Mouse (Mus musculus) stomach, embryonic 14.5 days (tissue): ENCODE measurements around the gene Acoxl. TPM values are rescaled to one million over a fixed set of nuclear protein-coding genes. Genes with fewer than 3 reads are reported as not detected.

Experiments used
- ATAC-seq: fragments of 200-750 bp; cut with Nextera tagmentation; 2 replicates; pipeline ENCODE4 v1.8.0; 2017; ENCODE audit warnings: low read depth, moderate TSS enrichment; ENCODE audit not compliant: insufficient number of reproducible peaks, insufficient read depth, low FRiP score
- H3K27ac ChIP-seq: fragments of 300-500 bp; sonication (generic); 2 replicates; pipeline ENCODE4 v1.5.1; 2014; ENCODE audit warnings: mild to moderate bottlenecking, low read length, moderate library complexity, mixed read lengths
- H3K27me3 ChIP-seq: fragments of 300-500 bp; sonication (generic); 2 replicates; pipeline ENCODE4 v1.6.1; 2014; ENCODE audit warnings: low read length, control low read depth, mixed read lengths; ENCODE audit not compliant: control insufficient read depth, insufficient read depth
- H3K36me3 ChIP-seq: fragments of 300-500 bp; sonication (generic); 2 replicates; pipeline ENCODE4 v1.6.1; 2014; ENCODE audit warnings: mild to moderate bottlenecking, control low read depth, low read length, moderate library complexity, mixed read lengths; ENCODE audit not compliant: control insufficient read depth, insufficient read depth
- H3K4me1 ChIP-seq: fragments of 300-500 bp; sonication (generic); 2 replicates; pipeline ENCODE4 v1.6.1; 2014; ENCODE audit warnings: low read length, control low read depth, mixed read lengths; ENCODE audit not compliant: control insufficient read depth, insufficient read depth
- H3K4me2 ChIP-seq: fragments of 300-500 bp; sonication (generic); replicated peaks from 2 replicates; pipeline ENCODE4 v1.6.1; 2014; ENCODE audit warnings: low read depth, low read length, control low read depth
- H3K4me3 ChIP-seq: fragments of 300-500 bp; sonication (generic); 2 replicates; pipeline ENCODE4 v1.5.1; 2014; ENCODE audit warnings: low read depth, low read length, control low read depth
- H3K9ac ChIP-seq: fragments of 300-500 bp; sonication (generic); replicated peaks from 2 replicates; pipeline ENCODE4 v1.6.1; 2014; ENCODE audit warnings: low read depth, mild to moderate bottlenecking, control low read depth, low read length, moderate library complexity, mixed read lengths
- H3K9me3 ChIP-seq: fragments of 300-500 bp; sonication (generic); 2 replicates; pipeline ENCODE4 v1.6.1; 2016; ENCODE audit warnings: low read depth, low read length, control low read depth; ENCODE audit not compliant: control insufficient read depth
- WGBS: fragments of 180-500 bp; shearing (Covaris S2); extraction: QIAGEN DNeasy Blood & Tissue Kit; methylation state at CpG from one replicate; pipeline ENCODE4 v1.1.7; 2014; 5-methylcytosine and 5-hydroxymethylcytosine counted together
- polyA plus RNA-seq: library from polyadenylated mRNA; unstranded; fragments of >200 nt; fragmentation: Nextera tagmentation; extraction: Ambion mirVana; gene quantifications from 2 replicates; pipeline ENCODE4 v1.2.1, GENCODE M21; 2014

The Acoxl gene
- polyA plus RNA-seq, 1 experiment from 2014 or later = 0.16 TPM

- H3K4me3 ChIP-seq = no peak overlapping the region
- no peaks in the 10 kb centered on the region for H3K36me3 ChIP-seq
- no peak overlapping the region for H3K27ac ChIP-seq
- no peak overlapping the region for H3K4me2 ChIP-seq
- no peak overlapping the region for H3K9ac ChIP-seq
- no peaks in the 10 kb centered on the region for H3K4me1 ChIP-seq
- no peak for ATAC-seq
- 72% methylated on average over 12 of the region's 12 CpGs for WGBS
- no peaks in the 10 kb centered on the region for H3K27me3 ChIP-seq
- no peaks in the 10 kb centered on the region for H3K9me3 ChIP-seq
These were observed 202.5 kb downstream of the Acoxl start for GRCm38 (mm10) chr2:128041066-128041750.

- no peaks in the 10 kb centered on the region for H3K36me3 ChIP-seq
- WGBS = 64% methylated on average over 4 of the region's 4 CpGs
- H3K4me1 ChIP-seq = no peaks in the 10 kb centered on the region
- H3K4me2 ChIP-seq = no peak overlapping the region
- H3K9ac ChIP-seq = no peak overlapping the region
- no peaks in the 10 kb centered on the region for H3K9me3 ChIP-seq
- no peak overlapping the region for H3K27ac ChIP-seq
- no peaks in the 10 kb centered on the region for H3K27me3 ChIP-seq
- no peak overlapping the region for H3K4me3 ChIP-seq
- ATAC-seq = no peak
These were observed 207.8 kb downstream of the Acoxl start for GRCm38 (mm10) chr2:128046454-128046853.

- Histone ChIP-seq H3K4me2 (no peak overlapping the region), H3K27me3 (no peaks in the 10 kb centered on the region), H3K9ac (no peak overlapping the region), H3K4me3 (no peak overlapping the region), H3K27ac (no peak overlapping the region), H3K9me3 (no peaks in the 10 kb centered on the region), H3K4me1 (no peaks in the 10 kb centered on the region), H3K36me3 (no peaks in the 10 kb centered on the region)
- ATAC-seq = no peak
- WGBS = 78% methylated on average over 4 of the region's 4 CpGs
These were observed 216.2 kb downstream of the Acoxl start for GRCm38 (mm10) chr2:128054905-128055304.

GRCm38 (mm10) chr2:128057872-128058271 lies 219.2 kb downstream of the Acoxl start:
- no peaks in the 10 kb centered on the region for H3K36me3 ChIP-seq
- H3K27ac ChIP-seq = no peak overlapping the region
- 94% methylated on average over 5 of the region's 5 CpGs for WGBS
- H3K27me3 ChIP-seq = no peaks in the 10 kb centered on the region
- H3K4me1 ChIP-seq = no peaks in the 10 kb centered on the region
- H3K4me3 ChIP-seq = no peak overlapping the region
- no peak for ATAC-seq
- no peak overlapping the region for H3K9ac ChIP-seq
- H3K4me2 ChIP-seq = no peak overlapping the region
- H3K9me3 ChIP-seq = no peaks in the 10 kb centered on the region

GRCm38 (mm10) chr2:128058627-128059026 lies 220.0 kb downstream of the Acoxl start:
- H3K4me2 ChIP-seq = no peak overlapping the region
- H3K4me3 ChIP-seq = no peak overlapping the region
- 71% methylated on average over 1 of the region's 1 CpGs for WGBS
- H3K36me3 ChIP-seq = no peaks in the 10 kb centered on the region
- H3K4me1 ChIP-seq = no peaks in the 10 kb centered on the region
- no peak overlapping the region for H3K9ac ChIP-seq
- no peak for ATAC-seq
- H3K9me3 ChIP-seq = no peaks in the 10 kb centered on the region
- no peak overlapping the region for H3K27ac ChIP-seq
- H3K27me3 ChIP-seq = no peaks in the 10 kb centered on the region

GRCm38 (mm10) chr2:128060213-128060612 lies 221.5 kb downstream of the Acoxl start:
- H3K4me1 ChIP-seq = no peaks in the 10 kb centered on the region
- no peaks in the 10 kb centered on the region for H3K27me3 ChIP-seq
- no peak overlapping the region for H3K27ac ChIP-seq
- ATAC-seq = no peak
- H3K36me3 ChIP-seq = no peaks in the 10 kb centered on the region
- no peak overlapping the region for H3K4me3 ChIP-seq
- no peak overlapping the region for H3K4me2 ChIP-seq
- H3K9me3 ChIP-seq = no peaks in the 10 kb centered on the region
- H3K9ac ChIP-seq = no peak overlapping the region
- 61% methylated on average over 6 of the region's 6 CpGs for WGBS

- Histone ChIP-seq H3K27me3 (no peaks in the 10 kb centered on the region), H3K27ac (no peak overlapping the region), H3K36me3 (no peaks in the 10 kb centered on the region), H3K9me3 (no peaks in the 10 kb centered on the region), H3K9ac (no peak overlapping the region), H3K4me2 (no peak overlapping the region), H3K4me3 (no peak overlapping the region), H3K4me1 (no peaks in the 10 kb centered on the region)
- ATAC-seq = no peak
- WGBS = 56% methylated on average over 6 of the region's 6 CpGs
These were observed 222.1 kb downstream of the Acoxl start for GRCm38 (mm10) chr2:128060680-128061287.

- Histone ChIP-seq H3K36me3 (no peaks in the 10 kb centered on the region), H3K4me3 (no peak overlapping the region), H3K9ac (no peak overlapping the region), H3K4me2 (no peak overlapping the region), H3K27me3 (no peaks in the 10 kb centered on the region), H3K4me1 (no peaks in the 10 kb centered on the region), H3K27ac (no peak overlapping the region), H3K9me3 (no peaks in the 10 kb centered on the region)
- ATAC-seq = no peak
- WGBS = 47% methylated on average over 7 of the region's 7 CpGs
These were observed 222.8 kb downstream of the Acoxl start for GRCm38 (mm10) chr2:128061491-128061890.

GRCm38 (mm10) chr2:128062756-128063155 lies 224.1 kb downstream of the Acoxl start:
- Histone ChIP-seq H3K4me3 (no peak overlapping the region), H3K36me3 (no peaks in the 10 kb centered on the region), H3K27me3 (no peaks in the 10 kb centered on the region), H3K4me2 (no peak overlapping the region), H3K27ac (no peak overlapping the region), H3K9me3 (no peaks in the 10 kb centered on the region), H3K9ac (no peak overlapping the region), H3K4me1 (no peaks in the 10 kb centered on the region)
- ATAC-seq = no peak
- 88% methylated on average over 6 of the region's 6 CpGs for WGBS
